Mouse (Mus musculus) adrenal gland, postnatal 10 days (tissue): ENCODE results near the gene Snd1. TPM values are rescaled to one million over a fixed set of nuclear protein-coding genes. Genes with fewer than 3 reads are reported as not detected.

Experiments
- DNase-seq: peaks from one replicate; pipeline ENCODE4 v3.0.0; 2021; ENCODE audit warnings: mixed read lengths
- long read RNA-seq, 2 experiments: library from polyadenylated mRNA; stranded (forward); transcript quantifications; one replicate each; pipeline ENCODE4 v2.0.0; 2021
- total RNA-seq, 2 experiments: library from RNA; stranded (reverse); gene quantifications; 2 replicates each; pipeline ENCODE4 v1.2.3; 2021

The Snd1 gene
- 100 to 1,000 TPM; 114 to 117 TPM for total RNA-seq
- long read RNA-seq, experiment 1, transcript Snd1-201 (24 exons, 3,482 nt): major isoform, 71 of 122 reads
- long read RNA-seq, experiment 1, partial matches to known transcripts: 41 of 122 reads
- long read RNA-seq, experiment 1, other reads (novel, unspliced or antisense): 10 of 122 reads
- long read RNA-seq, experiment 2, transcript Snd1-201 (24 exons, 3,482 nt): major isoform, 47 of 66 reads
- long read RNA-seq, experiment 2, partial matches to known transcripts: 16 of 66 reads
- long read RNA-seq, experiment 2, other reads (novel, unspliced or antisense): 3 of 66 reads

- DNase-seq: no peak
Measured at GRCm38 (mm10) chr6:28474839-28475238, at the start of gene Snd1. Snd1 (plus strand) TSS chr6:28475139.

- DNase-seq: no peak
Measured at GRCm38 (mm10) chr6:28427096-28427839, 47.7 kb upstream of the Snd1 start, which contains the start of gene Fscn3. Fscn3 (plus strand) TSS chr6:28427789.

DNA sequence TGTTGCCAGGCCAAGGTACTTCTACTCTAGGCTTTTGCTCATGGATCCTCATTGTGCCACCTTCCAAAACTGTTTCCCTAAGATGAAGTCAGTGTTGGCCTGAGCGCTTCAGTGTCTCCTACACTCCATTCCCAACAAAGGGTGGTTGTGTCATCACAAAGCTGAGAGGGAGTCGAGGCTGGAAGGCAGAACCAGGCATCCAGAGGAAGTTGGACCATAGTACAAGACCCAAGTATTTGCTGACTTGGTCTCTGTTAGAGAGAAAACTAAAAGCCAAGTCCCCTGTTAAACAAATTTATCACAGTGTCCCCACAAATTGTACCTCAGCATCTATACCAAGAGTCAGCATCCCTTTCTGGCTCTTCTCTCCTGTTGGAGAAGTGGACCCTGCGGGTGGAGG lies 46.6 kb upstream of the Snd1 start, which contains the start of gene Gcc1:
Gene Gcc1, minus strand, starts transcription at position 101 of the 400 bp plus-strand sequence.
- no peak for DNase-seq

- no peak for DNase-seq
Measured at GRCm38 (mm10) chr6:28429870-28430269, 45.1 kb upstream of the Snd1 start.

GRCm38 (mm10) chr6:28430795-28431537 lies 44.0 kb upstream of the Snd1 start:
- no peak for DNase-seq

DNA sequence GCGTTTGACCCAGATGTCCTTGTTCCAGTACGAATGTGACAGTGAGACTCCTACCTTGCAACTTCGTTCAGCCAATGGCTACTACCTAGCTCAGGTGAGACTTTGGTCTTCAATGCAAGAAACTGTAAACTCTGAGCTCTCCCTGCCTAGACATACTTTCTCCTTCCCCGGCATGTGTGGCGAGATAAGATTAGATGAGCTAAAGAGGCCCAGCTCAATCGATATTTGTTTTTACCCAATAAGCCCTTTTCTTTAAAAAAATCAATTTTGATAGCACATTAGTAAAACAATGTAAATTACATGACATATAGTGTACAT lies 43.4 kb upstream of the Snd1 start:
- no peak for DNase-seq

DNA sequence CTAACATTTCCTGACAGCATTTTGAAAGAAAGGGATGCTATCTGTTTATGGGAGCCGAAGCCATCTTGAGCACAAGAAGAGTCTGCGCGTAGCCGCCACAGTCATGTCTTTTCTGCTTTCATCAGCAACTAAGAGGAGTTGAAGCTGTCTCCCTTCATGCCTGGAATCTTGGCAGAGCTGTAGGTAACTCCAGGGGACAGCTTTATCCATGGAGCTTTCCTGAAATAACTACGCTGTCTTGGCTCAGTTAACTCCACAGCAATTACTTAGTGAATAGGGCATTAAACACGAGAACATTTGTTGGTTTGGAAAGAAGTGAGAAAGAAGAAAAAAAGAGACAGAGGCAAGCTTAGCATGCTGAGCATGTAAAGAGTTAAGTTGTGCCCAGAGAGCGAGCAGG lies 27.0 kb upstream of the Snd1 start:
- DNase-seq: no peak

DNA sequence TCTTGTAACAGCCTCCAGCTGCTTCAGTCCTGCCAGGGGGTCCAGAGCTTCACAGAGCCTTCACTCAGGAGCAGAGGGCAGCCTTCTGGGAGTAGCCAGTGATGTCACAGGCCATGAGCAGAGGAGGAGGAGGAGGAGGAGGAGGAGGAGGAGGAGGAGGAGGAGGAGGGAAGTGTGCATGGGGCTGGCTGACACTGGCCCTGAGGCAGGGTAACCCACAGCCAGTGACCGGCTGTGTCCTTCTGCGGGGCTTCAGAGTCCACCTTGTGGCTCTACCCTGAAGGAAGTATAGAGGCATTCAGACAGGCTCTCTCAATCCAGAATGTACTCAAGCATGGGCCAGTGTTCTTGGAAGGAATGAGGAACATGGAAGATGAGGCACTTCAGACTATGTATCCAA lies 25.7 kb upstream of the Snd1 start, which contains the start of gene Pax4:
Gene Pax4, minus strand, starts transcription at position 101 of the 400 bp plus-strand sequence.
- DNase-seq: no peak

- DNase-seq: no peak
Measured at GRCm38 (mm10) chr6:28450481-28450880, 24.5 kb upstream of the Snd1 start.

GRCm38 (mm10) chr6:28450977-28451376 lies 24.0 kb upstream of the Snd1 start:
- DNase-seq: no peak

DNA sequence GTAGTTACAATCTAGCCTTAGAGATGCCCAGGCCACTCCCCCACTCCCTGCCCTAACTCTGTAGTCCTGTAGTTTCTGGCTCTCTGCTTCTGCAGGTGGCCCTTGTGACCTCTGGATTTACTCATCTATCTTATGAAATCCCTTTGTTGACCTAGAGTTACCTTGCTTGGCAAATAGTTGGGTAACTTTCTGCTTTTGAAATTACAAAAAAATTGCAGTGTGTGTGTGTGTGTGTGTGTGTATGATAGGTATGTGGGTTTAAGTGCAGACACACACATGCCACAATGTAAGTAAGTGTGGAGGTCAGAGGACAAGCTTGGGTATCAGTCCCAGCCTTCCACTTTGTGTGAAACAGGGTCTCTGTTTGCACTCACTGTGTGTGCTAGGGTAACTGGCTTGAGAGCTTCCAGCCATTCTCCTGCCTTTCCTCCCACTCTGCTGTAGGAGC lies 15.7 kb upstream of the Snd1 start:
- DNase-seq: no peak

DNA sequence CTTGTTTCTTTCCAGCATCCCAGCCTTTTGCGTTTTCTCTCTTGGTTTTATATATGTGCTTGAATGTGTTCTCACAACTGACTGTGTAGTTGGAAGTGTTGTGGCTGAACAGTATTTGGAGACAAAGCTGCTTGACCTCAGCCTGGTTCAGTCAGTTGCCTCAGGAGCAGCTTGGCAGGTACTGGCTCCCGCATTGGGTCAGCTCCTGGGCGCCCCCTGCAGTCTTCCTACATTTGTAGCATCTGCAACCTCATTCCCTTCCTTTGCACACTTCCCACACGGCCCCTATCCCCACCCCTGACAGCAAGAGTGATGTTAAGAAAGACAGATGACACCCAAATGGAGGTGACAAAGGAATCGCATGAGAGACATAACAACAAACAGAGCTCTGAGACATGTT lies 14.4 kb upstream of the Snd1 start:
- peak; percentile 87 for DNase-seq

DNA sequence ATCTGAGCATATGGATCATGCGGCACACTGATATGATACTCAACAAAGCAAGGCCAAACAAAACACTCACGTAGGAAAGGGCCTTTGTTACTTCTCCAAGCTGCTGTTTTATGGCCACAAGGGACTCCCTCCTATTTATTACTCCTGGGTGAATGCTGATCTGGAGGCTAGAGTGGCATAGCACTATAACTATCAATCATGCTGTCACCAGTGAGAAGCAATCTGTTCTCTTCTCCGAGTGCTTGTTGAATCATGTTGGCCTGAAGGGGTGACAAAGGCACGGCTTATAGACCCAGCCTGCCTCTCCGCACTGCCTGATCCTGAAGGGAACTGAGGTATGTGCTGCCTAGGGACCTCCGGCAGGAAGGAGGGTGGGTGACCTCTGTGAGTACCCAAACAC lies 10.3 kb upstream of the Snd1 start:
- no peak for DNase-seq

DNA sequence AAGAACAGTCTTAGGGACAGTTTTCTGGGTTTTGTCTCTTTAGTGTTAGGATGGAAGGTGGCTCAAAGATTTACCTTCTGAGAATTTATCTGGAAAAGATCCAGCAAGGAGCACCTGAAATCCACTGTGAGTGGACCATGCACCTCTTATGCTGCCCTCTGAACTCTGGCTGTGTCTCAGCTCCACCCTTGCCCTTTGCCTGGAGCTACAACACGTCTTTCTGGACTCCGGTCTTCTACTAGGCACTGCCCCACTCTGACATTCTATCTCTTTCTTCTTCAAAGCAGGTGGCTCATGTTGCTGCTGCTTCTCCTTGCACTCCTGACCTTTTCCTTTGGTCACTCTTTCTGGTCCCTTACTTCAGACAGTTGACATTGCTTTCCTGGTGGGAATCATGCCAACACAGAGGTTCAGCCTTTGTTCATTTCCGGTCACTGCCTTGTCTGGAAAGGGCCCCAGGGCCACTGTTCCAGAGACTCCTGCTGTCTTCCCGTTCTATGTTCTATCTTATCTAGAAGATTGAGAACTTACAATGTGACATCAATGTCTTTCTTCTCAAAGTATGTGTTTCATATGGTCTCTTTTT lies 4.8 kb upstream of the Snd1 start:
- no peak for DNase-seq

DNA sequence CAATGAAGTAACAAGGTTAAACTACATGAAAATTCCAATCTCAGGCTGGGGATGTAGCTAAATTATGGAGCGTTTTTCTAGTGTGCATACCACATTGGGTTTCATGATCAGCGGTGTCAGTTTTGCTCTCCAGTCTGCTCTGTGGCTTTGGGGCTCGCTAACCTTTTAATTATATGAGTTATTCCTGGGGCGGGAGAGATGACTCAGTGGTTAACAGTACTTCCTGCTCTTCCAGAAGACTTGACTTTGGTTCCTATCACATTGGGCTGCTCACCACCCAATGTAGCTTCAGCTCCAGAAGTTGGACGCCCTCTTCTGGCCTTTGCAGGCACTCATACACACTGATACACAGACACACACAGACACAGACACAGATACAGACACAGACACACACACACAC lies 4.3 kb upstream of the Snd1 start:
- DNase-seq: no peak

- no peak for DNase-seq
Measured at GRCm38 (mm10) chr6:28471284-28472035, 3.5 kb upstream of the Snd1 start.

GRCm38 (mm10) chr6:28474211-28474610 lies 728 bp upstream of the Snd1 start:
- DNase-seq: no peak

DNA sequence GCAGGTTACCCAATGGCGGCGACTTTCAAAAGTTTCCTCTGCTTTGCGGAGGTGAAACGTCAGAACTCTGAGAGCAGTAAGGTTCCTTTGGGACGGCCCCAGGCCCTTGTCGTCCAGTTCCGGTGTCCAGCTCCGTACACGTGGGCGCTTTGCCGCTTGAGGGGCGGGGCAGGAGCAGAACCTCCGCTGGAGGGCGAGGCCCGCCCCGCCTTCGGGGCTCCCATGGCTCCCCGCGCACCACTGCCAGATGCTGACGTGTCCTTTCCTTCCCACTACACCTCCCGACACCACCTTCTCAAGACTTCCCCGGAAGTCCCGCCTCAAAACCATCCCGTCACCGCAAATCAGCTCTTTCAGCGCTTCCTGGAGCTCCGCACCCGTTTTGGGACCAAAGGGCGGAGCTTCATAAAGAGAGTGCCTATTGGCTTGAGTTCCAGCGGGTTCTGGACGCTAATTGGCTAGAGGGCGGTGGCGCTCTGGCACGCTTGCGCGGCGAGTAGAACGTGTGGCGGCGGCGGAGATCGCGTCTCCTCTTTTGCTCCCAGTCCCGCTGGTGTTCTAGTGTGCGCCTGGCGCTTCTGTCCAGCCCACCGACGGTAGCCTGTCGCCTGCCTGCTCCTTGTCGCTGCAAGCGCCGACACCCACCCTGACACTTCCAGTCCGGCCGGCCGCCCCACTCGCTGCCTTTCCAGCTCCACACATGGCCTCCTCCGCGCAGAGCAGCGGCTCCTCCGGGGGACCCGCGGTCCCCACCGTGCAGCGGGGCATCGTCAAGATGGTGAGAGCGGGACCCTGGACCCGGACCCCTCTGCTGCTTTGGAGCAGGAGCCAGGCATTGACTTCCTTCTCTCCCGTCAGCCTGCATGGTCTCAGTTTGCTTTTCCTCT lies 5.2 kb downstream of the Snd1 start:
- DNase-seq: peak; percentile 98

DNA sequence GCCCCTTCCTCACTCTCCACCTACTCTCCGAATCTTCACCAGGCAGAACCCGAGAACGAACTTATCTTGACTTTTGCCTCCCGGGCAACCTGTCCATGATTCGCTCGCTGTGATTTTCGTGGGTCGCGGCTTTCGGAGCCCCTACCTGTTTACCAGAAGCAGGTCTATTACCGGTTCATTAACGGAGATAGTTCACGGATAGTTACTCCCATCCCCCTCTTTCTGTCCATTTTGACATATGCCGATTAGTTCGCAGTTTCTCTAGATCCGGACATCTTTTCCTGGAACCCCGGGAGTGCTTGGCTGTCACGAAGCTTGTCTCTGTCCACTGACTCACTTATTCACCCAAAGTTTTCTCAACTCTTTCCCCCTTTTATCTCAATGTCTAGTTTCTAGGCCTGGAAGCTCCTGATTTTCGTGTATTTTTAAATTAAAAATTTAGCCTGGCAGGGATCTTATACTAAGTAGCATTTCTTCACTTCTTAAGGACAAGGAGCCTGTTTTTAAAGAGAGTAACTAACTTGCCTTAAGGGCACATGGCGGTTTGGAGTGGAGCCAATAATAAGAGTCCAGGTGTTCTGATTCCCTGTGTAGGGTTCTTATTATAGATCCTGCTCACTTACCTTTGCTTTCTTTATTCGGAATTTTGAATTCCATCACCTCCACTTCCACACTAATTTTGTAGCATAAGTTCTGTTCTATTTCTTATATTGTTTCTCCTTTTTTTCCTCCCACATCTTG lies 6.0 kb downstream of the Snd1 start:
- DNase-seq: no peak

GRCm38 (mm10) chr6:28482711-28483315 lies 7.9 kb downstream of the Snd1 start:
- no peak for DNase-seq
